Comparison of ENCODE assay signal across 19 mouse cellular contexts in the genomic region with DNA sequence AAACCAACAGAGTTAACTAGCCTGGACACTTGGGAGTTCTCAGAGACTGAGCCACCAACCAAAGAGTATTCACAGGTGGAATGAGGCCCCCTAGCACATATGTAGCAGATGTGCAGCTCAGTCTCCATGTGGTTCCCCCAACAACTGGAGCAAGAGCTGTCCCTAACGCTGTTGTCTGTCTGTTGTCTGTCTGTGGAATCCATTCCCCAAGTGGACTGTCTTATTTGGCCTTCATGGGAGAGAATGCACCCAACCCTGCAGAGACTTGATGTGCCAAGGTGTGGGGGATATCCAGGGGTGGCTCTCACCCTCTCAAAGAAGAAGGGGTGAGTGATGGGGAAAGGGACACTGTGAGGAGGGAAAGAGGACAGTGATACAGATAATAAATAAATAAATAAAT. TPM values are rescaled to one million over a fixed set of nuclear protein-coding genes. Genes with fewer than 3 reads are reported as not detected.
DNase-seq lines count a peak whose midpoint lies in the region; ATAC-seq and TF ChIP-seq lines count a peak whose summit lies in the region.
"Had no signal": no experiment of that assay in that cellular context is flagged by ENCODE, and none has a peak within 500 bp of the region (broad histone marks: within the 10 kb centered on the region; RNA-seq: fewer than 3 reads in every experiment).

No protein-coding gene starts in this region.

- H3K4me3 ChIP-seq in midbrain, embryonic 11.5 days (ENCODE audit: low read depth, low read length): no peak overlapping the region
- no peak overlapping the region for H3K4me3 ChIP-seq in midbrain, postnatal 0 days (ENCODE audit: low read depth, low read length)

- H3K4me2 ChIP-seq in midbrain, embryonic 11.5 days: no peak overlapping the region
- H3K4me2 ChIP-seq in midbrain, postnatal 0 days (ENCODE audit: low read depth, low read length, poor library complexity, severe bottlenecking): no peak overlapping the region

- 87% methylated on average over 1 of the region's 1 CpGs for WGBS in midbrain, embryonic 11.5 days
- 93% methylated on average over 1 of the region's 1 CpGs for WGBS in midbrain, postnatal 0 days

- no peaks in the 10 kb centered on the region for H3K4me1 ChIP-seq in midbrain, embryonic 11.5 days (ENCODE audit: control insufficient read depth, insufficient read depth, low read length)
- H3K4me1 ChIP-seq in midbrain, postnatal 0 days (ENCODE audit: insufficient read depth, low read length): no peaks in the 10 kb centered on the region

- TF ChIP-seq CTCF in midbrain, postnatal 0 days (IDR thresholded peaks at IDR 0.05): no peak

- no peaks in the 10 kb centered on the region for H3K9me3 ChIP-seq in midbrain, embryonic 11.5 days (ENCODE audit: control insufficient read depth, low read length)
- H3K9me3 ChIP-seq in midbrain, postnatal 0 days (ENCODE audit: low read length): no peaks in the 10 kb centered on the region
- H3K9me3 ChIP-seq: G1E had no signal

- H3K27me3 ChIP-seq in midbrain, embryonic 11.5 days (ENCODE audit: control insufficient read depth, insufficient read depth, low read length): no peaks in the 10 kb centered on the region
- H3K27me3 ChIP-seq in midbrain, postnatal 0 days (ENCODE audit: insufficient read depth, low read length): no peaks in the 10 kb centered on the region
- H3K27me3 ChIP-seq: CH12.LX, Patski had no signal

- H3K9ac ChIP-seq in midbrain, embryonic 11.5 days (ENCODE audit: low read length): no peak overlapping the region
- no peak overlapping the region for H3K9ac ChIP-seq in midbrain, postnatal 0 days (replicated peaks; ENCODE audit: low read length, poor library complexity, severe bottlenecking)

- no peak for ATAC-seq in midbrain, embryonic 11.5 days (ENCODE audit: low FRiP score)
- no peak for ATAC-seq in midbrain, postnatal 0 days (ENCODE audit: low FRiP score)
- ATAC-seq: activated CD4-positive, CD25-positive, alpha-beta regulatory T cell, adult 4 months; CD4-positive, CD25-positive, alpha-beta regulatory T cell, adult 4 months; Patski had no signal

- DNase-seq in heart, adult 11 months: peak; percentile 67
- DNase-seq in heart, adult 18-20 months: no peak
- peak; percentile 54 for DNase-seq in midbrain, embryonic 11.5 days (ENCODE audit: low spot score, missing footprints)
- DNase-seq in midbrain, postnatal 0 days (ENCODE audit: low spot score): no peak
- DNase-seq: adrenal gland, adult 2 months; adrenal gland, adult 8-10 months; adrenal gland, postnatal 10 days; adrenal gland, postnatal 14 days; adrenal gland, postnatal 25 days; adrenal gland, postnatal 36 days; B cell, adult 2 months; cerebellum, adult 11 months; cerebellum, adult 11-12 months; cerebellum, adult 18-20 months had no signal

- H3K27ac ChIP-seq in midbrain, embryonic 11.5 days (ENCODE audit: low read depth, low read length): no peak overlapping the region
- no peak overlapping the region for H3K27ac ChIP-seq in midbrain, postnatal 0 days (ENCODE audit: low read depth, low read length)

- H3K36me3 ChIP-seq in midbrain, embryonic 11.5 days (ENCODE audit: control insufficient read depth, insufficient read depth, low read length): no peaks in the 10 kb centered on the region; the same call in 1 of the 2 replicates
- no peaks in the 10 kb centered on the region for H3K36me3 ChIP-seq in midbrain, postnatal 0 days (ENCODE audit: insufficient read depth, low read length)

RNA-seq across cellular contexts. Expression of gene Numb, which starts 28.8 kb away (rescaled TPM):
- 10 to 100 TPM; 26.9 to 27.3 TPM for total RNA-seq in heart, adult 18-20 months (2021)
- 27.2 and 27.8 TPM in 2 replicates for polyA plus RNA-seq in midbrain, embryonic 11.5 days (2014; fragmentation: Nextera tagmentation; extraction: Ambion mirVana)
- total RNA-seq in midbrain, postnatal 0 days (2014; rRNA removed): 17.5 and 17.8 TPM in 2 replicates
- 9.0 TPM in 2 replicates for polyA plus RNA-seq in midbrain, postnatal 0 days (2015; fragmentation: Nextera tagmentation; extraction: Ambion mirVana)

RNA-seq across cellular contexts. Expression of gene Riox1, which starts 57.5 kb away (rescaled TPM):
- 1 to 10 TPM; 4.4 TPM for total RNA-seq in heart, adult 18-20 months (2021)
- 13.6 and 15.3 TPM in 2 replicates for polyA plus RNA-seq in midbrain, embryonic 11.5 days (2014; fragmentation: Nextera tagmentation; extraction: Ambion mirVana)
- 25.3 and 27.8 TPM in 2 replicates for total RNA-seq in midbrain, postnatal 0 days (2014; rRNA removed)
- 10.4 and 12.6 TPM in 2 replicates for polyA plus RNA-seq in midbrain, postnatal 0 days (2015; fragmentation: Nextera tagmentation; extraction: Ambion mirVana)

Comparison
In these comparisons a context has a peak if more than half of its experiments do, and no peak if none do; other contexts are left out.
1. DNase-seq: peak in heart, adult 11 months (single experiment) and midbrain, embryonic 11.5 days (single experiment); none in heart, adult 18-20 months (0 of 2) and midbrain, postnatal 0 days (single experiment).